Mouse (Mus musculus) right cerebral cortex, adult 2 months (tissue): ENCODE data around the gene Pts.

Source experiments
- DNase-seq, 2 experiments: peaks; one replicate each; pipeline ENCODE4 v3.0.0; 2021 to 2022; ENCODE audit warnings: low spot score in 2 of 2

Gene Pts

GRCm38 (mm10) chr9:50530890-50531289, 2.4 kb upstream of the Pts start:
- peak; percentile 59 to 62 for DNase-seq

GRCm38 (mm10) chr9:50527860-50528259, 664 bp downstream of the Pts start:
- no peak for DNase-seq

DNA sequence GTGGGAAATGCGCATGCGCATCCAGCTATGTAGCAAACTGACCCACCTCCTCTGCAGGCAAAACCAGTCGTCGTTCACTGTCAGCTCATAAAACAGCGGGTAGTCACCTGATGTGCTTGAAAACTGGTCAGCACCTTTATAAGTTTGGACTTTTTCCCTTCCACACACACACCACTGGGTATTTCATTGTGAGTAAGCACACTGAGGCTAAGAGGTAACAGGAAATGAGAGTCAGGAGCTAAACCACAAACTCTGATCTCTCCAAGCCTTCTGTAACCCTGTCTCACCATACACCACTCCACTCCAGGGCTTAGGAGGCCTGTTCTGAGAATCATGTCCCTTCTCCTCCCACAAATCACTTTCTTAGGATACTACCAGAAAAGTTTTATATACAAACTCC, 2.9 kb downstream of the Pts start:
- DNase-seq = no peak

- DNase-seq = no peak
These were observed 3.6 kb downstream of the Pts start for GRCm38 (mm10) chr9:50524936-50525335.

GRCm38 (mm10) chr9:50522574-50522973, 6.0 kb downstream of the Pts start:
- DNase-seq = no peak

- no peak for DNase-seq
These were observed 7.0 kb downstream of the Pts start for GRCm38 (mm10) chr9:50521562-50521961.

DNA sequence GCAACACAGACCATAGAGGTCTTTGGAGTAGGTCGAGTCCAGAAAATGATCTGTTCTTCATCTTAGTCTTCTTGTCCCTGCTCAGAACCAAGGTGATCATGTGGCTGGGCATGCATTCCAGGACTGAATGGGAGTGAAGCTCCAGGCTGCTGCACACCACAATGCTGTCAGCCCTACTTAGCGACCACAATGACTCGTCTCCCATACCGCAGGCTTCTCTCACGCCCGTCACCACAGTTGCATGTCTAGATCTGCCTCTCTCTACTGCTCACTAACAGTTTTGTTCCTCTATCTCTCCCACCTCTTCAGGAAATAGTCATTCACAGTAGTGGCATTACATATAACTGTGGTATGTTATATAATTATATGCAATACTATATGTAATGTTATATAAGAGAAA, 7.8 kb downstream of the Pts start:
- no peak for DNase-seq

- no peak for DNase-seq
These were observed 9.7 kb downstream of the Pts start for GRCm38 (mm10) chr9:50518781-50519180.

- no peak for DNase-seq
These were observed 13.1 kb downstream of the Pts start for GRCm38 (mm10) chr9:50515462-50515861.

GRCm38 (mm10) chr9:50507570-50507969, 21.0 kb downstream of the Pts start:
- DNase-seq = no peak

- DNase-seq = no peak
These were observed 23.1 kb downstream of the Pts start for GRCm38 (mm10) chr9:50505405-50505804.

DNA sequence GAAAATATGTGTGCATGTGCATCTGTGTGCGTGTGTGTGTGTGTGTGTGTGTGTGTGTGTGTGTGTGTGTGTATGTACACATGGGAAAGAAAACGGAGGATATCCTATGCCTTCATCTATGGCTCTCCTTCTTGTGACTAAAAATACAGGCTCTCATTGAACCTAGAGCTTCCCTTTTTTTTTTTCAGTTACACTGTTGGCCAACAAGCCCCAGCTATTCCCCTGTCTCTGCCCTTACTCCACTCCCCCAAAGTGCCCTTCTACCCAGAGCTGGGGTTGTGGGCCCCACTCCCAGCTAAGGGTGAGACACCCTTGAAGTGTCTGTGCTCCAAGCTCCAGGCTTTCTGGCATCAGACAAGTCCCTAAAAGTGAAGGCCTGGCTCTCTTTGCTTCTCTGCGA, 25.6 kb downstream of the Pts start:
- DNase-seq = no peak

DNA sequence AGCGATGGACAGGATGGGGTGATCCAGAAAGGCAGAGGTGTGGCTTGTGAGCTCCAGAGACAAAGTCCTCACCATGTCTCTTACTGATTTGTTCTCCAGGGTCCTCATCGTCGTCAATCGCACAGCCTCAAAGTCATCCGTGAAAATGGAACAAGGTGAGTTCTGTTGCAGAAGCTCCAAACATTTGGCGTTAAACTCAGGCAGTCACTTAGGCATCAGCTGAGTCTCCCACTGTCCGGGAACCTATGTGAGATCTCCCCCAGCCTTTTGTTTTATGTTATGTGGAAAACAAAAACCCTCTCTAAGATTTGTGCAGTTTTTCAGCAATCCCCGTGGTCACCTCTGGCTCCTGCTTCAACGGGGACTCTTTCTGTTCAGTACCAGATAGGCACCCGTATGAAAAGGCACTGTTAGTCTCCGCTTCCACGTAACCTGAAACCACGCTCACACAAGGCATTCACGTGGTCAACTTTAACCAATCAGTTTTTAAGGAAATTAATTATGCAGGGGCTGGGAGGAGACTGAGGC, 27.5 kb downstream of the Pts start:
- no peak for DNase-seq

DNA sequence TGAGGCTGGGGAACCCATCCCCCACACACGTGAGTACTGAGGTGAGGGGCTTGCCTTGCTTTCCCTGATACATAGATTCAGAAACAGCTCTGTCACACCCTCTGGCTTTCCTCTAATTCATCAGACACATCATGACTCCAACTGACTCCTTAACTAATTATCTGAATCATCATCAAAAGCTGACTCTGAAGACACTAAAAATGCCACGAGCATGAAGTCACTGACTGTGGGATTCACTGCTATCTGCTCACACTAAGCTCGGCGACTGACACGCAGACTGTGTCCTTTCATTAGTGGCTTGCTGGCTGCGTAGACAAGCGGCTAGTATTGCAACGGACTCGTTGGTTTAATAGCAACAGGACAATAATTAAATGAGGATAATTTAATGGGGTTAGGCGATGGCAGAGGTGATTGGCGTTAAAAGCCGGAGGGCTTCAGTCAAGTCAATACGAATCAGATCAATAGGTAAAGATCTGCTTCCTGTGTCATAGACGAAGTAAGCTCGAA, 28.0 kb downstream of the Pts start:
- DNase-seq = no peak

- no peak for DNase-seq
These were observed 28.7 kb downstream of the Pts start for GRCm38 (mm10) chr9:50499781-50500180.

GRCm38 (mm10) chr9:50498815-50499214, 29.7 kb downstream of the Pts start:
- no peak for DNase-seq

DNA sequence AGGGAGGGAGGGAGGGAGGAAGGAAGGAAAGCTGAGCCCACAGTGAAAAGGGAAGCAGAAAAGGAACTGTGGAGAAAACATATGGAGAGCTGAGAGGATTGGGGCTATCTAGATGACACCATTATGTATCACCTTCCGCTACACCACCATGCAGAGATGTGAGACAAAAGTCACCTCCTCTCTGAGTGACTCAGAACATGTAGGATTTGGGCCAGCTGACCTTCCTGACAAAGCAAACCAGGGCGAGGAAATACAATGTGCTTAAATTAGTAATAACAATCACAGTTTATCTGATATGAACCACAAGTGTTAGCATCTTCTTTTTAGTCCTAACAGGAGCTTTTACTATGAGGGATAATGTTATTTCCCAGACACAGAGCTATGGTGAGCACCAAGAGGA, 31.0 kb downstream of the Pts start:
- no peak for DNase-seq

DNA sequence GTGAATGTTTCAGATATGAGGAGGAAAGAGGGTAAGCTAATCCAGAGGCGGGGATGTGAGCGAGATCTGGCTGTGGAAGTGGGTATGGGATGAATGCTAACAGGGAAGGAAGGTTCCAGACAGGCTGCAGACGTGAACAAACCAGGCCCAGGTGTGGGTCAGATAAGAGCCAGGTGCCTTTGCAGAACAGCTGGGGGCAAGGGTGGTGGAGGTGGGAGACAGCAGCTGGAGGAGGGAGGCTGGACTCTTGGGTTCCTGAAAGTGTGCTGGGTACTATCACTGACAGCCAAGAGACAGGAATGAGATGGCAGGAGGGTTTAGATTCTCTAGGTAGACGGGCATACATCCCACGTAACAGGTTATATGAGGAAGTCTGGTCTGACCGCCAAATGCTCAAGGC, 31.4 kb downstream of the Pts start:
- DNase-seq = no peak

DNA sequence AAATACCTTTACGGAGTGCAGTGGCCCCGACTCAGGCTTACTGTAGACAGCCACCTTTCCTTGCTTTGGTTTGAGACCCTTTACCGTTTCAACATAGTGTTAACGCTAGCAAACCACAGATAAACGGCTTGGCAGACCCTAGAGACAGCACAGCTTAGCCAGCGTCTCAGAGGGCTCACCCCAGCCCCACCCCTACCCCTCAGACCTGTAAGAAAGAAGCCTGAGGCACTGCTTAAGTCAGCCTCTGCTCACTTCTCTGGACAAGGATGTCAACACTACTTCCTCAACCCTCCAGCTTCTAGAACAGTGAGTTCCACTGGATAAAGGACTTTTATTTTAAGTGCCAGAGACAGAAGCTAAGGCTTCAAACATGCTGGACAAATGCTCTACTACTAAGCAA, 32.0 kb downstream of the Pts start:
- no peak for DNase-seq

GRCm38 (mm10) chr9:50496151-50496505, 32.4 kb downstream of the Pts start:
- no peak for DNase-seq

DNA sequence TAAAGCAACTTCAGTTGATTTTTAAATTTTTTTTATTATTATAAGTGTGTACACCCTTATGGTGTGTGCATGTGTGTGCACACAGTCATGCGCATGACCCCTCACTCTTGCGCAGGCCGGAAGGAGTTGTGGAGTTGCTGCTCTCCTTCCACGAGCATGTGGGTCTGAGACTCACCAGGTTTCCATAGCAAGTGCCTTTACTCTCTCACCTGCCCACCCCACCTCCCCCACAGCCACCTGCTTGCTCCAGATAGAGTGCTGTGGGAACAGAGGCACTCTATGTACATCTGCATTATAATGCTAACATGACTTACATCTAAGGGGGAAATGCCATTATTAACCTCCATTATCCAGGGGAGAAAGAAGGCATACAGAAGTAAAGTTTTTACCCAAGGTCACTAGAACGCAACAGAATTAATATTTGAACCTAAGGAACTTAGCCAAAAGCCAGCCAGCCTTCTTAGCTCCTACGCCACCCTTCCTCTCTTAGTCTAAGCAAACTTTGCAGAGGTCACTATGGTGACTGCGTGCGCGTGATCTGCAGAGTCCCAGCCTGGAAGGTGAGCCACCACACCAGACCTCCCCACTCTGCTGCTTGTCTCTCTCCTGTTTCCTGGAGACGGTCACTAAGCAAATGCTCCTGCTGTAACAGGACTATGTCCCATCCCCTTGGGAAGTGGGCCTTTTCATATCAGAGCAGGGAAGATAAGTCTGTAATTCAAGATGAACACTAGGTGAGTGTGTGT, 32.9 kb downstream of the Pts start:
- no peak for DNase-seq

DNA sequence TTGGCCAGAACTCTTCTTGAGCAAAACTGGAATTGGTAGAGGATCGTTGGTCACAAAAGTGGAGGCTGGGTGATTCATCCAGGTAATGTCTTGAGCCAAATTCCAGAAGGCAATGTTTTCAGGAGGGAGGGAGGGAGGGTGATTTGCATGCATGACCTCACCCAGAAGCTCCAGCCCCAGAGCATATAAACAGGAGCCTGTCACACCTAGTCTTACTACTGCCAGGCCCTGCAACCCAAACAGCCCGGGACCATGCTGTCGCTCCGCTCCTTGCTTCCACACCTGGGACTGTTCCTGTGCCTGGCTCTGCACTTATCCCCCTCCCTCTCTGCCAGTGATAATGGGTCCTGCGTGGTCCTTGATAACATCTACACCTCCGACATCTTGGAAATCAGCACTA, 34.2 kb downstream of the Pts start, which contains the start of gene Plet1:
Plet1 (plus strand) TSS at position 215 of the 400 bp plus-strand sequence.
- DNase-seq = no peak

- no peak for DNase-seq
These were observed 34.7 kb downstream of the Pts start for GRCm38 (mm10) chr9:50493777-50494176.
